Mouse (Mus musculus) MEL (cell line): ENCODE results near the gene Fgfr2. TPM values are rescaled to one million over a fixed set of nuclear protein-coding genes. Genes with fewer than 3 reads are reported as not detected.

Source experiments
- DNase-seq: peaks from one replicate; pipeline ENCODE4 v3.0.0; 2011; ENCODE audit warnings: low read depth, low spot score
- H3K27ac ChIP-seq: 2 replicates; pipeline ENCODE4 v1.5.1; 2012; ENCODE audit warnings: low read depth, mild to moderate bottlenecking, control low read depth, low read length, moderate library complexity; ENCODE audit not compliant: control insufficient read depth
- H3K27me3 ChIP-seq, 2 experiments: fragments of 150-350 bp in 1 of 2; sonication (generic) in 1 of 2; 2 replicates each; pipeline ENCODE4 v1.6.1; 2012; ENCODE audit warnings: low read length in 2 of 2, mild to moderate bottlenecking in 2 of 2, improper control_type of control experiment in 1 of 2, moderate library complexity in 1 of 2; ENCODE audit not compliant: insufficient read depth in 2 of 2, control insufficient read depth in 1 of 2
- H3K36me3 ChIP-seq, 2 experiments: 2 replicates each; pipeline ENCODE4 v1.6.1; 2012 to 2014; ENCODE audit warnings: low read length in 2 of 2, improper control_type of control experiment in 1 of 2, inconsistent platforms in 1 of 2, mild to moderate bottlenecking in 1 of 2; ENCODE audit not compliant: insufficient read depth in 2 of 2, control insufficient read depth in 1 of 2
- H3K4me1 ChIP-seq, 2 experiments: fragments of 150-350 bp in 1 of 2; sonication (generic) in 1 of 2; 2 replicates each; pipeline ENCODE4 v1.6.1; 2012; ENCODE audit warnings: low read length in 2 of 2, improper control_type of control experiment in 1 of 2, mild to moderate bottlenecking in 1 of 2; ENCODE audit not compliant: insufficient read depth in 2 of 2, control insufficient read depth in 1 of 2
- H3K4me3 ChIP-seq, 2 experiments: fragments of 150-350 bp in 1 of 2; sonication (generic) in 1 of 2; 2 replicates each; pipeline ENCODE4 v1.5.1; 2012; ENCODE audit warnings: low read depth in 2 of 2, low read length in 2 of 2, mild to moderate bottlenecking in 2 of 2, moderate library complexity in 2 of 2, control low read depth in 1 of 2, improper control_type of control experiment in 1 of 2; ENCODE audit not compliant: control insufficient read depth in 1 of 2, insufficient read depth in 1 of 2
- H3K79me2 ChIP-seq: 2 replicates; pipeline ENCODE4 v1.6.1; 2012; ENCODE audit warnings: mild to moderate bottlenecking, low read length, moderate library complexity; ENCODE audit not compliant: control insufficient read depth, poor library complexity, insufficient read depth
- H3K9ac ChIP-seq: 2 replicates; pipeline ENCODE4 v1.6.1; 2012; ENCODE audit warnings: low read depth, mild to moderate bottlenecking, control low read depth, low read length, moderate library complexity; ENCODE audit not compliant: control insufficient read depth, poor library complexity, severe bottlenecking
- H3K9me3 ChIP-seq: fragments of 150-350 bp; sonication (generic); replicated peaks from 2 replicates; pipeline ENCODE4 v1.6.1; 2012; ENCODE audit warnings: mild to moderate bottlenecking, low read length, improper control_type of control experiment, moderate library complexity; ENCODE audit not compliant: insufficient read depth
- BHLHE40 ChIP-seq: IDR thresholded peaks from 2 replicates; pipeline ENCODE4 v1.6.1; 2012; ENCODE audit warnings: low read depth, mild to moderate bottlenecking, inconsistent platforms, low read length, improper control_type of control experiment, borderline replicate concordance
- CHD1 ChIP-seq: IDR thresholded peaks from 2 replicates; pipeline ENCODE4 v1.6.1; 2012; ENCODE audit warnings: low read depth, mild to moderate bottlenecking, inconsistent platforms, low read length, improper control_type of control experiment
- CHD2 ChIP-seq: IDR thresholded peaks from 2 replicates; pipeline ENCODE4 v1.6.1; 2011; ENCODE audit warnings: low read length, improper control_type of control experiment
- CTCF ChIP-seq, 3 experiments: IDR thresholded peaks in 2 of 3; conservative IDR thresholded peaks in 1 of 3; 2 replicates each; pipeline ENCODE4 v1.5.1; 2011 to 2012; ENCODE audit warnings: low read length in 3 of 3, low read depth in 2 of 3, mild to moderate bottlenecking in 2 of 3, improper control_type of control experiment in 1 of 3, inconsistent platforms in 1 of 3, mixed read lengths in 1 of 3, moderate library complexity in 1 of 3; ENCODE audit not compliant: control insufficient read depth in 1 of 3, insufficient read depth in 1 of 3, poor library complexity in 1 of 3, severe bottlenecking in 1 of 3
- ELF1 ChIP-seq: IDR thresholded peaks from 2 replicates; pipeline ENCODE4 v1.6.1; 2014; ENCODE audit warnings: low read depth, mild to moderate bottlenecking, inconsistent platforms, low read length, improper control_type of control experiment, moderate library complexity
- EP300 ChIP-seq, 2 experiments: IDR thresholded peaks; 2 replicates each; pipeline ENCODE4 v1.6.1; 2011; ENCODE audit warnings: improper control_type of control experiment in 2 of 2, low read length in 2 of 2, low read depth in 1 of 2, mild to moderate bottlenecking in 1 of 2
- GABPA ChIP-seq: IDR thresholded peaks from 2 replicates; pipeline ENCODE4 v1.6.1; 2012; ENCODE audit warnings: low read depth, mild to moderate bottlenecking, inconsistent platforms, low read length, improper control_type of control experiment, moderate library complexity
- GATA1 ChIP-seq: IDR thresholded peaks from 2 replicates; pipeline ENCODE4 v1.6.1; 2011; ENCODE audit warnings: low read depth, low read length, improper control_type of control experiment
- HCFC1 ChIP-seq: IDR thresholded peaks from 2 replicates; pipeline ENCODE4 v1.6.1; 2012; ENCODE audit warnings: low read depth, mild to moderate bottlenecking, inconsistent platforms, low read length, improper control_type of control experiment, moderate library complexity
- KAT2A ChIP-seq: conservative IDR thresholded peaks from 2 replicates; pipeline ENCODE4 v1.6.1; 2012; ENCODE audit warnings: low read depth, low read length, improper control_type of control experiment, inconsistent platforms
- MAFK ChIP-seq: IDR thresholded peaks from 2 replicates; pipeline ENCODE4 v1.6.1; 2011; ENCODE audit warnings: low read depth, mild to moderate bottlenecking, low read length, improper control_type of control experiment, borderline replicate concordance
- MAX ChIP-seq: IDR thresholded peaks from 2 replicates; pipeline ENCODE4 v1.6.1; 2011; ENCODE audit warnings: low read length, improper control_type of control experiment
- MAZ ChIP-seq: IDR thresholded peaks from 2 replicates; pipeline ENCODE4 v1.6.1; 2012; ENCODE audit warnings: low read depth, mild to moderate bottlenecking, inconsistent platforms, low read length, improper control_type of control experiment
- MXI1 ChIP-seq: IDR thresholded peaks from 2 replicates; pipeline ENCODE4 v1.6.1; 2011; ENCODE audit warnings: mild to moderate bottlenecking, low read depth, low read length, improper control_type of control experiment
- POLR2A ChIP-seq, 2 experiments: IDR thresholded peaks; 2 replicates each; pipeline ENCODE4 v1.6.1; 2011 to 2012; ENCODE audit warnings: low read length in 2 of 2, mild to moderate bottlenecking in 2 of 2, control low read depth in 1 of 2, improper control_type of control experiment in 1 of 2, low read depth in 1 of 2, moderate library complexity in 1 of 2; ENCODE audit not compliant: control insufficient read depth in 1 of 2, insufficient read depth in 1 of 2, poor library complexity in 1 of 2
- POLR2AphosphoS2 ChIP-seq: IDR thresholded peaks from 2 replicates; pipeline ENCODE4 v1.6.1; 2011; ENCODE audit warnings: low read length, improper control_type of control experiment
- POLR2AphosphoS5 ChIP-seq: IDR thresholded peaks from 2 replicates; pipeline ENCODE4 v1.6.1; 2012; ENCODE audit warnings: low read depth, borderline replicate concordance, mild to moderate bottlenecking, inconsistent platforms, low read length, moderate library complexity, mixed read lengths
- RCOR1 ChIP-seq: IDR thresholded peaks from 2 replicates; pipeline ENCODE4 v1.6.1; 2012; ENCODE audit warnings: low read depth, mild to moderate bottlenecking, inconsistent platforms, low read length, improper control_type of control experiment
- SIN3A ChIP-seq: IDR thresholded peaks from 2 replicates; pipeline ENCODE4 v1.6.1; 2012; ENCODE audit warnings: low read length, improper control_type of control experiment, inconsistent platforms
- SMC3 ChIP-seq: IDR thresholded peaks from 2 replicates; pipeline ENCODE4 v1.6.1; 2011; ENCODE audit warnings: low read depth, low read length, improper control_type of control experiment
- UBTF ChIP-seq: IDR thresholded peaks from 2 replicates; pipeline ENCODE4 v1.6.1; 2012; ENCODE audit warnings: low read depth, mild to moderate bottlenecking, inconsistent platforms, low read length, improper control_type of control experiment, moderate library complexity, borderline replicate concordance; ENCODE audit not compliant: insufficient read depth
- USF2 ChIP-seq, 2 experiments: IDR thresholded peaks; 2 replicates each; pipeline ENCODE4 v1.6.1; 2011 to 2012; ENCODE audit warnings: improper control_type of control experiment in 2 of 2, low read length in 2 of 2, borderline replicate concordance in 1 of 2, inconsistent platforms in 1 of 2, low read depth in 1 of 2, mild to moderate bottlenecking in 1 of 2; ENCODE audit not compliant: insufficient read depth in 1 of 2
- ZC3H11A ChIP-seq: IDR thresholded peaks from 2 replicates; pipeline ENCODE4 v1.6.1; 2012; ENCODE audit warnings: low read depth, mild to moderate bottlenecking, inconsistent platforms, low read length, improper control_type of control experiment
- ZMIZ1 ChIP-seq: IDR thresholded peaks from 2 replicates; pipeline ENCODE4 v1.6.1; 2012; ENCODE audit warnings: low read depth, mild to moderate bottlenecking, inconsistent platforms, low read length, improper control_type of control experiment, moderate library complexity
- polyA plus RNA-seq, 2 experiments: library from polyadenylated mRNA; stranded (reverse) in 1 of 2; unstranded in 1 of 2; fragments of >175 nt in 1 of 2; fragments of >200 nt in 1 of 2; gene quantifications; 2 replicates each; pipeline versions ENCODE4 v1.2.1 to v1.2.4; 2012; ENCODE audit warnings: low replicate concordance in 2 of 2, low read depth in 1 of 2; ENCODE audit not compliant: insufficient read length in 2 of 2, insufficient read depth in 1 of 2, missing spikeins in 1 of 2
- total RNA-seq: library from RNA; depleted of rRNA; stranded (reverse); fragments of 300-350 nt; gene quantifications from 2 replicates; pipeline ENCODE4 v1.2.3, GENCODE M21; 2012

The Fgfr2 gene
- total and polyA plus RNA-seq, 3 experiments = not detected

- Histone ChIP-seq H3K27me3 (peaks cover 0 to 5% of the 10 kb centered on the region in 2 experiments; a peak in 3 of 4 replicates), H3K27ac (no peak overlapping the region), H3K79me2 (no peaks in the 10 kb centered on the region), H3K9me3 (no peaks in the 10 kb centered on the region), H3K4me1 (peaks cover 0 to 2% of the 10 kb centered on the region in 2 experiments; a peak in 1 of 4 replicates), H3K9ac (no peak overlapping the region), H3K36me3 (no peaks in the 10 kb centered on the region), H3K4me3 (no peak overlapping the region)
- TF ChIP-seq MAFK (no peak), USF2 (IDR thresholded peaks at IDR 0.05; ENCODE audit: borderline replicate concordance in 1 of 2, insufficient read depth in 1 of 2, low read depth in 1 of 2, low read length in 2 of 2) (no peak), GATA1 (no peak), ZC3H11A (no peak), SIN3A (no peak), ZMIZ1 (no peak), RCOR1 (no peak), CHD1 (no peak), POLR2AphosphoS5 (no peak), POLR2AphosphoS2 (no peak), MAX (no peak), SMC3 (no peak), CHD2 (no peak), MXI1 (no peak), CTCF (IDR thresholded peaks at IDR 0.05 in 2 of 3, conservative IDR thresholded peaks at IDR 0.05 in 1 of 3; ENCODE audit: control insufficient read depth in 1 of 3, insufficient read depth in 1 of 3, low read depth in 2 of 3, low read length in 3 of 3, poor library complexity in 1 of 3, severe bottlenecking in 1 of 3) (no peak)
- DNase-seq = no peak
Observed at GRCm38 (mm10) chr7:130621953-130622352, 2501.2 kb downstream of the Fgfr2 start.

DNA sequence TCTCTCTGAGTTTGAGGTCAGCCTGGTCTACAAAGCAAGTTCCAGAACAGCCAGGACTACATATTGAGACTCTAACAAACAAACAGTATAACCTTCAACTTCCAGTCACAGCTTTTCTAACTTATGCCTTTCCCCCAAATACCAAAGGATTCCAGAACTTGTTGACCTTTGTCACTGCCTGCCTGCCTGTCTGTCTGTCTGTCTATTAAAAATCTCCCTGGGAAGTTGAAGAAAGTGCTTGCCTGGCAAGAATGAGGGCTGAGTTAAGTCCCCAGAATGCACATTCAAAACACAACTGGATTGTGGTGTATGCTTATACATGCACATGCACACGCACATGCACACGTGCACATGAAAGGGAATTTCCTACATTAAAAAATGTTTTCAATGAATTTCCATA is 2502.1 kb downstream of the Fgfr2 start:
- Histone ChIP-seq H3K36me3 (no peaks in the 10 kb centered on the region), H3K79me2 (no peaks in the 10 kb centered on the region), H3K27ac (no peak overlapping the region), H3K9ac (no peak overlapping the region), H3K4me1 (peaks cover 0 to 2% of the 10 kb centered on the region in 2 experiments; a peak in 1 of 4 replicates), H3K4me3 (no peak overlapping the region), H3K9me3 (no peaks in the 10 kb centered on the region), H3K27me3 (peaks cover 0 to 5% of the 10 kb centered on the region in 2 experiments; a peak in 3 of 4 replicates)
- DNase-seq = no peak
- TF ChIP-seq HCFC1 (no peak), ZC3H11A (no peak), MAFK (no peak), EP300 (IDR thresholded peaks at IDR 0.05; ENCODE audit: low read depth in 1 of 2, low read length in 2 of 2) (no peak), KAT2A (no peak), BHLHE40 (no peak), ZMIZ1 (no peak), CHD1 (no peak), POLR2A (IDR thresholded peaks at IDR 0.05; ENCODE audit: control insufficient read depth in 1 of 2, insufficient read depth in 1 of 2, low read depth in 1 of 2, low read length in 2 of 2, poor library complexity in 1 of 2) (no peak), SIN3A (no peak), GABPA (no peak), MAZ (no peak), CHD2 (no peak), ELF1 (no peak), CTCF (IDR thresholded peaks at IDR 0.05 in 2 of 3, conservative IDR thresholded peaks at IDR 0.05 in 1 of 3; ENCODE audit: control insufficient read depth in 1 of 3, insufficient read depth in 1 of 3, low read depth in 2 of 3, low read length in 3 of 3, poor library complexity in 1 of 3, severe bottlenecking in 1 of 3) (no peak), SMC3 (no peak), UBTF (no peak)
